Mouse (Mus musculus) limb, embryonic 14.5 days (tissue): ENCODE results near the gene Arhgap24. TPM values are rescaled to one million over a fixed set of nuclear protein-coding genes. Genes with fewer than 3 reads are reported as not detected.
A peak's percentile ranks its signal among the peaks of the same experiment; 100 is the strongest.

Source experiments
- ATAC-seq: fragments of 200-750 bp; cut with Nextera tagmentation; 2 replicates; pipeline ENCODE4 v1.8.0; 2017; ENCODE audit warnings: low read depth, moderate number of reproducible peaks, moderate TSS enrichment; ENCODE audit not compliant: low FRiP score
- DNase-seq: peaks from one replicate; pipeline ENCODE4 v3.0.0-alpha.2; 2015; ENCODE audit warnings: low spot score
- H3K27ac ChIP-seq: fragments of 300-500 bp; sonication (generic); replicated peaks from 2 replicates; pipeline ENCODE4 v1.5.1; 2014; ENCODE audit warnings: low read depth, mild to moderate bottlenecking, low read length, moderate library complexity, mixed read lengths
- H3K27me3 ChIP-seq: fragments of 300-500 bp; sonication (generic); 2 replicates; pipeline ENCODE4 v1.6.1; 2014; ENCODE audit warnings: low read length, mixed read lengths; ENCODE audit not compliant: control insufficient read depth, insufficient read depth
- H3K36me3 ChIP-seq: fragments of 300-500 bp; sonication (generic); 2 replicates; pipeline ENCODE4 v1.6.1; 2014; ENCODE audit warnings: mild to moderate bottlenecking, low read length, moderate library complexity, mixed read lengths; ENCODE audit not compliant: control insufficient read depth, insufficient read depth
- H3K4me1 ChIP-seq: fragments of 300-500 bp; sonication (generic); 2 replicates; pipeline ENCODE4 v1.6.1; 2014; ENCODE audit warnings: antibody characterized with exemption, low read length, mixed read lengths; ENCODE audit not compliant: control insufficient read depth, insufficient read depth
- H3K4me2 ChIP-seq: fragments of 300-500 bp; sonication (generic); replicated peaks from 2 replicates; pipeline ENCODE4 v1.6.1; 2014; ENCODE audit warnings: low read depth, mild to moderate bottlenecking, low read length, moderate library complexity; ENCODE audit not compliant: severe bottlenecking
- H3K4me3 ChIP-seq: fragments of 300-500 bp; sonication (generic); replicated peaks from 2 replicates; pipeline ENCODE4 v1.5.1; 2014; ENCODE audit warnings: low read length
- H3K9ac ChIP-seq: fragments of 300-500 bp; sonication (generic); 2 replicates; pipeline ENCODE4 v1.6.1; 2014; ENCODE audit warnings: mild to moderate bottlenecking, low read depth, low read length, moderate library complexity; ENCODE audit not compliant: severe bottlenecking
- H3K9me3 ChIP-seq: fragments of 300-500 bp; sonication (generic); 2 replicates; pipeline ENCODE4 v1.6.1; 2016; ENCODE audit warnings: low read length; ENCODE audit not compliant: control insufficient read depth
- POLR2A ChIP-seq: fragments of 200-500 bp; IDR thresholded peaks from 2 replicates; pipeline ENCODE4 v1.8.0; 2012; ENCODE audit warnings: inconsistent platforms, mild to moderate bottlenecking, moderate library complexity, borderline replicate concordance; ENCODE audit not compliant: insufficient read depth, insufficient read length; ENCODE audit errors: extremely low read depth
- WGBS: fragments of 180-500 bp; shearing (Covaris S2); extraction: QIAGEN DNeasy Blood & Tissue Kit; methylation state at CpG from one replicate; pipeline ENCODE4 v1.1.7; 2014; 5-methylcytosine and 5-hydroxymethylcytosine counted together
- polyA plus RNA-seq, 2 experiments: library from polyadenylated mRNA; depleted of rRNA in 1 of 2; stranded (reverse) in 1 of 2; unstranded in 1 of 2; fragments of >200 nt; fragmentation: Nextera tagmentation in 1 of 2; extraction: Ambion mirVana in 1 of 2; gene quantifications; 2 replicates each; pipeline versions ENCODE4 v1.2.1 to v1.2.3; 2012 to 2014

Gene Arhgap24
- polyA plus RNA-seq, 2 experiments: 20.2 to 25.8 TPM

DNA sequence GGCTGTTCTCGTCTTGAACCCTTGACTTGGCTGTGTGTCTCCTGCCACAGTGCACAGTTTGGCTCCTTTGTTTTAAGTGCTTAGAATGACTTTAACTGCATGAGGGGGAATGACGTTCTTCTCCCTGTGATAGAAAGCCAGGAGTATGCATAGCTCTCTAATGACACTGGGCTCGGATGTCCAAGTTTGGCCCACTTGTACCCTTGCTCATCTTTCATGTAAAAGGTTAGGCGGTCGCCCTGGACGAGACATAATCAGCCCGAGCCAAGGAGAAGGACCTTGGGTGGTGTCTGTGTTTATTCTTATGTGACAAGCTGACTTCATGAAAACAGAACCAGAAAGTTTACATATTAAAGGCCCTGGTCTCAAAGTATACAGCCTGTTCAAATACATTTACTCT lies 289.4 kb downstream of the Arhgap24 start:
- 79% methylated on average over 7 of the region's 7 CpGs for WGBS
- Histone ChIP-seq H3K4me1 (peaks cover 28% of the 10 kb centered on the region), H3K4me2 (no peak overlapping the region), H3K9ac (no peak overlapping the region), H3K27ac (no peak overlapping the region), H3K9me3 (no peaks in the 10 kb centered on the region), H3K27me3 (no peaks in the 10 kb centered on the region), H3K4me3 (no peak overlapping the region), H3K36me3 (no peaks in the 10 kb centered on the region)
- DNase-seq: no peak
- ATAC-seq: no peak
- no peak for TF ChIP-seq POLR2A

DNA sequence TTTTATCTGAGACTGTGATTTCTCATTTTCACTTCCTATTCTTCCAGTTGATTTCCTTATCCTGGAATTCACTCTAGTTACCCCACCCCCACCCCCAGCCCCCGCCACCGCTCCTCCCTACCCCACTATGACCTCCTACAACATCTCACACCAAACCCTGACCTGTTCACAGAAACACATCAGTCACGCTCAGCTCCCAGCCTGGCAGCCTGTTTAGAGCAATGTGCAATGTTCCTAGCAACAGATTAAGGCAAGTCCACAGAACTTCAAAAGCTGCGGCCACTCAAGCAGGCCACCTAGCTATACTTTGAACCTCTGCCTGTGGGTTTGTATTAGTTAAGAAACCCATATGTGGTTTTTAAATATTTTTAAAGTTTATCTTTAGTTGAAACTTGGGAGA lies 293.3 kb downstream of the Arhgap24 start:
- Histone ChIP-seq H3K27ac (no peak overlapping the region), H3K27me3 (no peaks in the 10 kb centered on the region), H3K9me3 (no peaks in the 10 kb centered on the region), H3K9ac (no peak overlapping the region), H3K4me2 (no peak overlapping the region), H3K4me1 (peaks cover 18% of the 10 kb centered on the region), H3K36me3 (no peaks in the 10 kb centered on the region), H3K4me3 (no peak overlapping the region)
- ATAC-seq (no peak), DNase-seq (no peak)
- whole genome bisulfite sequencing: 56% methylated on average over 4 of the region's 4 CpGs
- no peak for TF ChIP-seq POLR2A

DNA sequence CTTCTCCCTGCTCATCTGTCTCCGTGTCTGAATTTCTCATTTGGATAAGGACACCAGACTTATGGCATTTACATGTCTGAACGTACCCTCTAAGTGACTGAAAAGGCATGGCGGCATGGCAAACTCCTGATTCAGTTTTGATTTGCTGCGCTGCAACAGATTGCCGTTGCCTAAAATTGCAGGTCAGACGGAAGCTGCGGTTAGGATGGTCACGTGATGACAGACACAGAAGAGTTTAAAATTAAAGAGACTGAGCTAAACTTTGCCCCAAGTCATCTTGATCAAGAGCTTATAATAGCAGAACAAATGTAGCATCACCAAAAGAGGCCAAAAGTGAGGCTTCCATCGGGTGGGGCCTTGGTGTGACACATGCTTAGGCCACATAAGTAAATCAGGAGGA lies 296.1 kb downstream of the Arhgap24 start:
- no peak overlapping the region for H3K27ac ChIP-seq
- 92% methylated on average over 9 of the region's 9 CpGs for WGBS

DNA sequence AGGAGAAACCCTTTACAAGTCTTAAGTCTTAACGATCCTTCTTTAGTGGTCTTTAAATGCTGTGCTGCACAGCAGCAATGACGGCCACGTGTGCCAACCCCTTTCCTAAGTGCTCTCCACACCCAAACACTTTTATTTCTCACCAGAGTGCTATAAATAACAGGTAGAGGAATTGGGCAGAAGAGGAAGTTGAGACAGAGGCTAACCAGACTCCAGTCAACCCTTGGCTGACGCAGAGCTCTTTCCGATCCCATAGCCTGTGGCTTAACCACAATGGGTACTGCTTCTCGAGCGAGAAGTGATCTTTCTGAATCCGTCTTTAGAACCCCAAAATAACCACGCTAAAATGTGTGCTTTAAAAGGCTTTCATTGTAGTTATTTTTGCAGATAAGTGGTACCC lies 296.7 kb downstream of the Arhgap24 start:
- DNase-seq (peak; percentile 37), ATAC-seq (peak; percentile 44; the same call in 1 of the 2 replicates)
- no peaks in the 10 kb centered on the region for H3K9me3 ChIP-seq
- no peak for TF ChIP-seq POLR2A
- 40% methylated on average over 9 of the region's 9 CpGs for WGBS
- no peak overlapping the region for H3K4me2 ChIP-seq
- no peak overlapping the region for H3K27ac ChIP-seq
- no peak overlapping the region for H3K4me3 ChIP-seq
- H3K27me3 ChIP-seq: no peaks in the 10 kb centered on the region
- H3K9ac ChIP-seq: no peak overlapping the region
- no peaks in the 10 kb centered on the region for H3K36me3 ChIP-seq
- H3K4me1 ChIP-seq: peaks cover 18% of the 10 kb centered on the region

More for the DNA sequence above, 296.1 kb downstream of the Arhgap24 start:
- Histone ChIP-seq H3K27me3 (no peaks in the 10 kb centered on the region), H3K36me3 (no peaks in the 10 kb centered on the region), H3K9me3 (no peaks in the 10 kb centered on the region), H3K4me3 (no peak overlapping the region), H3K4me2 (no peak overlapping the region), H3K4me1 (peaks cover 18% of the 10 kb centered on the region), H3K9ac (no peak overlapping the region)
- ATAC-seq (no peak), DNase-seq (no peak)
- TF ChIP-seq POLR2A: no peak

DNA sequence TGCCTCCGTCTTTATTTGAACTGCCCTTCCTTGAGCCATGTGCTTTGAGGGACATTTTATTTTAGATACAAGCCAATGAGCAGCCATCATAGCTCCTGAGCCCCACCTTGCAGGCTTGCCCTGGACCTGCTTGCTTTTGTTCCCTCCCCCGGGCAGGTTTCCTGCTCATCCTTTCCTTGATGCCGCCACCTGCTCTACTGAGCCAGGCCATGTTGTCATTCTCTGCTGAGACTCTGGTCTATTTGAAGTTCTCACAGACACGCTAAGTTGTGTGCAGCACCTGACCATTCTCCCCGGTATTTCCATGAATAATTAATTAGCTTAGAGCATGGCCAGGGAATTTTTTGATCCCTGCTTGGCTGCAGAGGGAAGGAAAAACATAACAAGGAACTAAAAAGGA lies 297.1 kb downstream of the Arhgap24 start:
- Histone ChIP-seq H3K27me3 (no peaks in the 10 kb centered on the region), H3K36me3 (no peaks in the 10 kb centered on the region), H3K4me1 (peaks cover 18% of the 10 kb centered on the region), H3K27ac (no peak overlapping the region), H3K4me3 (no peak overlapping the region), H3K9me3 (no peaks in the 10 kb centered on the region), H3K9ac (no peak overlapping the region), H3K4me2 (no peak overlapping the region)
- no peak for TF ChIP-seq POLR2A
- ATAC-seq (no peak), DNase-seq (no peak)
- 58% methylated on average over 5 of the region's 5 CpGs for WGBS

DNA sequence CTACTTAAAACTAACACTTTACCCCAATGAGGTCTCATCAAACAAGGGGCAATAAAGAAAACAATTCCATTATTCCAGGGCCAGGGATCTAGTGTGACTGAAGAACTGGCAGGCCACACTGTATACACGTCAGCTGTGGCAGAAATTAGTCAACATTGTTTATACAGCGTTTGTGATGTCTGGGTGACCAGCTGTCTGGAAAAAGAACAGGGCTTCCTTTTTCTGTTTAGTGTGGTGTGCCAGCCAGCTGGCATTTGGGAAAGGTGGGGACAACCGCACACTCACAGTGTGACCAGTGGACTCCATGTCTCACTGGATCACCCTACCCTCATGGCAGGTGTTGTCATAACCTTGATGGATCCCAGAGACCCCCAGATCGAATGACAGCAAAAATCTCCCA lies 302.4 kb downstream of the Arhgap24 start:
- DNase-seq: peak; percentile 29
- no peaks in the 10 kb centered on the region for H3K9me3 ChIP-seq
- no peak overlapping the region for H3K4me2 ChIP-seq
- WGBS: 51% methylated on average over 4 of the region's 4 CpGs
- no peaks in the 10 kb centered on the region for H3K27me3 ChIP-seq
- peak; percentile 67 for ATAC-seq
- H3K4me1 ChIP-seq: no peaks in the 10 kb centered on the region; the same call in 1 of the 2 replicates
- no peak overlapping the region for H3K27ac ChIP-seq
- H3K36me3 ChIP-seq: no peaks in the 10 kb centered on the region
- no peak for TF ChIP-seq POLR2A
- no peak overlapping the region for H3K4me3 ChIP-seq
- H3K9ac ChIP-seq: no peak overlapping the region
